Mouse (Mus musculus): Measurements from ENCODE around the gene Ppme1. TPM values are rescaled to one million over a fixed set of nuclear protein-coding genes. Genes with fewer than 3 reads are reported as not detected.
A peak's percentile ranks its signal among the peaks of the same experiment; 100 is the strongest.

The Ppme1 gene
- 10 to 100 TPM; 20.4 to 30.2 (median 24.2) TPM for total RNA-seq (2022)

DNA sequence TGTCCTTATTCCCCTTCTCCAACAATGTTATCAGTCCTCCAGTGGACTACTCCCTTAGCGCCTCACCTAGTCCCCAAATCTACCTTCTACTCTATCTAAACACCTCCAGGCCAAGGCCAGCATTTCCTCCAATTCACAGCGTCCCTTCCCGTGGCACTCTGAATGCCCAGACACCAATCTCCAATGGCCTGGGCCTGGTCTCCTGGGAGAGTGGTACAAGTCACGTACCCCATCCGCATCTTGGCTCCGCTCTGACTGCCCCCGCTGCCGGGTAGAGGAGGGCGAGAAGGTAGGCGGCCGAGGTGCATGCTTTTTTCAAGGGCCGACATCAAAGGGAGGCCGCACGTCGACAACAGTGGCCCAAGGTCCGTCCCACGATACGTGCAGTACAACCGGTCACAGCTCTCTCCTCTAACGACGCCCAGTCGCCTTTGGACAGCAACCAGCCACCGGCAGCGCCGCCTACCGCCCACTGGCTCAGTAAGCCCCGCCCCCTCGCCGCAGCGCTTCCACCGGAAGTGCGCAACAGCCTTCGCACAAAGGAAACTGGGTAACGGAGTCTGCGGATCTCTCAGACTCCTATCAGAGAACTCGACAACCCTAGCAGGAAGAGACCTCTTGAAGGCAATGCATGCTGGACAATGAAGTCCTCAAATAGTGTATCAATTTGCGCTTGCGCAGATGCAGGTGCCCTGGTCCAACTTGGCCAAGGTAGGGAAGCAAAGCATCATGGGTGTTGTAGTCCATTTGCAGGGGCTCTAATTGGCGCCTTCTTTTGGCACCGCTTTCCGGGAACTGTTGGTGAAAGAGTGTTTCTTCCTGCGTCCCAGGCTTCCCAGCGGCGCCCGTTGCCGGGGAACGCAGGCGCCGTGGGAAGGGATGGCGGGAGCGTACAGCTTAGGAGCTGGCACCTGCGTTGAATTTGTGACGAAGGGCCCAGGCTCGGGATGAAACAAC, at the start of gene Ppme1, which contains the start of gene C2cd3:
Ppme1 (minus strand) TSS at position 813 of the 957 bp plus-strand sequence.
C2cd3 (plus strand) TSS at position 739 of the 957 bp plus-strand sequence.
- DNase-seq (ENCODE audit: low spot score in 2 of 2): peak; percentile 98 to 99

DNA sequence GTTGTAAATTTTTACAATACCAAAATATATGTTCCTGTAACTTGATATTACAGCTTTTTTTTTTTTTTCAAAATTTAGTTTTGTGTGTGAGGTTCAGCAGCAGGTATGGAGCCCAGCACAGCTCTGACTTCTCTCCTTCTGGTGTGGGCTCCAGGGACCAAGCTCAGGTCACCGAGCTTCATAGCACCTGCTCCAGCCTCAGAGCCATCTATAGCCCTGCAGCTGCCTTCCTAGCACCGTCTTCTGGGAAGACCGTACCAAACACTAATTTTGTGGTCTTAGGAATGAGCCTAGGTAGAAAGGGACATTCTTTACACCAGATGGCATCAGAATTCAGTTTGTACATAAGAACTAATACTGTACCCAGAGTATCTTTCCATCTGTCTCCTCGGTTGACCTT, 36.6 kb upstream of the Ppme1 start:
- no peak for DNase-seq (ENCODE audit: low spot score in 2 of 2)

DNA sequence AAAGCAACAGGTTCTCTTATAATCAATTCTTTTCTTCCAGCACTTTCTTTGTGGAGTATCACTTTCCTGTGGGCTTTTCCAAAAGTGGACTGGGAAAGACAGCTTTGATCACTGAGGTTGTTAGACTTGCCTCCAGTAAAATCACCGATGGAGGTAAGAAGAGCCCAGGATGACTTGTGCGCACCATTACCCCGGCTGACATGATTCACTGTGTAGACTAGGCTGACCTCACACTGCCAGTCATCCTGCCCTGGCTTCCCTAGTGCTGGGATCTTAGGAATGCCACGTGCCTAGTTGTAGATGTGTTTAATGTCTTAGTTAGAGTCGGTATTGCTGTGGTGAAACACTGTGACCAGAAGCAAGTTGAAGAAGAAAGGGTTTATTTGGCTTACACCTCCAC, 35.6 kb upstream of the Ppme1 start:
- no peak for DNase-seq (ENCODE audit: low spot score in 2 of 2)

DNA sequence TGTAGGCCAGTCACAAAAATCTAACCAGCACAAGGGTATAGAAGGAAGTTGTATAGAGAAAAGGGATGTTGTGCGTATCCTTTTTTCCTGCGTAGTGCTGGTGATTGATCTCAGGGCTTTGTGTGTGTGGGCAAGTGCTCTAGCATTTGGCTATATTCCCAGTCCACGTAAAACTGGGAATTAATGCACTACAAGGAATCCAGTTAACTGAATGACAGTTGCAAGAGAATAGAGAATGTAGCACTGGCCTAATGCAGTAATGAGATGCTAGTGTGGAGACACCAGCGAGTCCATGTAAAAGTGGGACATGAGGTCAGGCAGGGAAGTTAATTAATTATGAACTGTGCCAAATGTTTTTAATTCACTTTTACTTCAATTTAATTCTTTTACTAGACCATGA, 30.6 kb upstream of the Ppme1 start:
- no peak for DNase-seq (ENCODE audit: low spot score in 2 of 2)

DNA sequence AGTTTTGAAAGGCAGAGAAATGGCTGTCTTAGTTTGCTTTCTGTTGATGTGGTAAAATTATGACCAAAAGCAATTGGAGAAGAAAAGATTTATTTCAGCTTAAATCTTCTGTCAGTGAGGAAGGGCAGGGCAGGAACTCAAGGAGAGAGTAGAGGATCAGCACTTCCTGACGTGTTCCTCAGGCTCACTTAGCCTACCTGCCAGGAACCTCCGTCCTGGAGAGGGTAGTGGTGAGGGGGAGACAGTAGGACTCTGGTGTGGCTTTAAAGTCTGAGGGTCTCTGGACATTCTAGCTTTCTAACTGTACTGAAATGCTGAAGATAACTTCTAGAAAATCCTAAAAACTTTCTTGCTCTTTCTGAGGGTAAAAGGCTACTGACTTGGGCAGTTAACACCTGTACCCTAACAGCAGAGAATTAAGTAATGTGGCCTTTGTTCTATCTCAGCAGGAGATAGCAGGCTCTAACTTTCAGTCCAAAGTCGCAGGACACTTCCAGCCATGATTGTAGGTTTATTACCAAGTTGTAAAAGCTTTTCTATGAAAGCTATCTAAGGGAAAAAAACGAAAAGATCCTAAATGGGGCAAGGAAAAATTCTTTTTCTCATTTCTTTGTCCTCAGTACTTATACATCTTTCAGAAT, 28.9 kb upstream of the Ppme1 start:
- DNase-seq (ENCODE audit: low spot score in 2 of 2): no peak

DNA sequence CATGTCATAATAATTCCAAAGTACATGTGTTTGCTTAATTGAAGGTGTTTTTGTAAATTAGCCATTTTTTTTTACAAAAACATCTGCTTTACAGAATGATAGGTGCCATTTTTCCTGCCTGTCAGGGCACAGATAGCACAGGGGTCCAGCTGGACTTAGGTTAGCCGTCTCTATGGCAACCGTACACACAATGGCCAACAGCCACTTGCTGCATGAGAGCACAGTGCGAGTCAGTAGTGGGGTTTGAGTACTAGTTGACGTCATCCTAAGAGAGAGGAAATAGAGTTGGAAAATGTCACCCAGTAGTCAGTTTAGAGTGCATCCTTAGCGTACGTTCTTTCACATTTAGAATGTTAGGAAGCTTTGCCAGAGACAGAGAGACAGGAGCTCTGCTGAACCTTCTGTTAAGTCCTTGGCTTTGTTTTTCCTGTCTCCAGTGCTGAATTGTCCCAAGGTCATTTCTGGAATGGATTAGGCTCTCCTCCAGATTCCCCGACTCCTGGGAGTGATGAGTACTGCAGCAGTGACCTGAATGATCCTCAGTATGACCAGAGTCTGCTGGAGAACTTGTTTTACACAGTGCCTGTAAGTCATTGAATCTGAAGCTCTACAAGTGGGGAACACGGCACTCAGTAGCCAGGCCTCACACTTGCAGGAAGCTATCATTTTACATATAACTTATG, 27.3 kb upstream of the Ppme1 start:
- no peak for DNase-seq (ENCODE audit: low spot score in 2 of 2)

DNA sequence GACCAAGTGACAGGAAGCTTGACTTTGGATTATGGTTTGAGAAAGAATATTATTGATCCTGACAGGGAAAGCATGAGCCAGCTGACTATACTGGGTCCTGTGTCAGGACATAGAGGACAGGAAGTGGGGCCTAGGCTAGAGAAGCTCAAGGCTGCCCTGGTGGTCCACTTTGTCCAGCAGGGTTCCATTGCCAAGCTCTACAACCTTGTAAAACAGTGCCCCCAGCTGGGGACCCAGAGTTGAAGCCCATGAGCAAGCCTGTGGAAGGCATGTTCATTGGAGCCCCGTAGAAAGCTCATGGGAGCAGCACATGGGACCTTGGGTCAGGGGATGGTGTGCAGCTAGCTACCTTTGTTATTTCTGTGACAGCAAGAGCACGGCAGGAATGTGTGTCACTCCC, 20.2 kb upstream of the Ppme1 start:
- no peak for DNase-seq (ENCODE audit: low spot score in 2 of 2)

DNA sequence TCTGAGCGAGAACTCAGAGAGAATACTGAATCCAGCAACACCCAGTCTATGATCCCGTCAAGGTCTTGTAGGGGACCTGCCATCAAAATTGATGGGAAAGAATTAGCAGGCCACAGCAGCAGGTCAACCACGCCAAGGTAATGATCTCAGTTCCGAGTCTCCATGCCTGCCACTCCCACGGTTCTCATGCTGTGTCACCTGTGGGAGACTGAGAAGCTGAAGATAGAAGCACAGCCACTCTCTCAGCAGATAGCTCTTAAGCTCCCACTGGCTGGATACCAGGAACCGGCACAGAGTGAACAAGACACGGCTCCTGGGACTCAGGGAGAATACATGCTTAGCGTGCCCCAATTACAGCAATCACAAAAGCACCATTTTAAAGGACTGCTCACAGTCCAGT, 18.1 kb upstream of the Ppme1 start:
- DNase-seq (ENCODE audit: low spot score in 2 of 2): no peak

- no peak for DNase-seq (ENCODE audit: low spot score in 2 of 2)
These were observed 16.1 kb upstream of the Ppme1 start for GRCm38 (mm10) chr7:100388174-100388573.

- no peak for DNase-seq (ENCODE audit: low spot score in 2 of 2)
These were observed 11.1 kb upstream of the Ppme1 start for GRCm38 (mm10) chr7:100383207-100383606.

- DNase-seq (ENCODE audit: low spot score in 2 of 2): no peak
These were observed 9.1 kb upstream of the Ppme1 start for GRCm38 (mm10) chr7:100381161-100381560.

DNA sequence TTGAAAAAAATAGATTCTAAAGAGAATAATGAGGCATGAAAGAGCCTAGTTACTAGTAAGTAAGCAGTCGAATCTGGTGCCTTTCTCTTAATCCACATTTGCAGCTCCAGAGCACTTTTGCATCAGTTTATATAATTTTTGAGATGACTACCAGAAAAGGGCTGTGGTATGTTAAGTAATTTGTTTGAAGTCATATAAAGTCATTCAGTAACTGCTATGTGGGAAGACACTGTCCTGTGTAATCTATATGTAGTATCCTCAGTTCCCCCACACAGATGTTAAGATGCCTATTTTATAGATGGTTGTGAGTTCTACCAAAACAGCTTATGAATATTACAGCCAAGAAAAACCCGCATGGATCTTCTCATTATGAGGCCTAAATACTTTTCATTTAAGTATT, 6.2 kb upstream of the Ppme1 start:
- no peak for DNase-seq (ENCODE audit: low spot score in 2 of 2)

GRCm38 (mm10) chr7:100372452-100372980, 409 bp upstream of the Ppme1 start:
- DNase-seq (ENCODE audit: low spot score in 2 of 2): no peak

DNA sequence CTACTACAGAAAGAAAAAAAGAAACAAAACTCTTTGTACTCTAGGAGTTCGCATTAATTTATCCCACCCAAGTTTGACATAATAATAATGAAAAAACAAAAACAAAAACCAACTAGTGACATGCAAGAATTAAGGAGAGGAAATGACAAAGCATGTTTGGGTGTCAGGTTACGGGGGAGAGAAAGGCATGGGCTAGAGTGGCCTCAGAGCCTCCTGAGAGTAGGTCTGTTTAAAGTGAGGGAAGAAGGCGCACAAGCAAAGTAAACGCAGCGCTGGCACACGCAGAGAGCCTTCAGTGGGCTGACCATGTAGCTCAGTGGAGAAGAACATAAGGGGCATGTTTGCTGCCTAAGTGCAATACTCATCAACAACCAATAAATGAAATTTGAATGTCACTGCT, 7.2 kb downstream of the Ppme1 start:
- DNase-seq (ENCODE audit: low spot score in 2 of 2): no peak

- DNase-seq (ENCODE audit: low spot score in 2 of 2): no peak
These were observed 8.9 kb downstream of the Ppme1 start for GRCm38 (mm10) chr7:100363162-100363561.

DNA sequence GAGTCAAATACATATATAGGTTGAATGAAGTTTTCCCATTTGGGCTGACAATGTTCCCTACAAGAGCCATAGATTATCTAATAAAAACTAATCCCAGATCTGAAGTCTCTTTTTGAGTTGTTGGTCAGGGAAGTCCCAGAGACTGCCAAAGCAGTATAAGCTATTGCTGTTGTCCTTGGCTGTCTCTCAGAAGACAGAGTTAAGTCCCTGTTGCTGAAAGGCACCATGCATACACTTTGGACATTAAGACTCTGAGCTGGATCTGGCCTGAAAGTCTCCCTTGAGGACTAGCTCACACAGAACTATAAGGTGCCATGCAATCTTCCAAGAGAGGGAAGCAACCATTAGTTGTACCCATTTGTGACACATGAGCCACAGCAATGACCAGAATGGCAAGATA, 14.3 kb downstream of the Ppme1 start:
- no peak for DNase-seq (ENCODE audit: low spot score in 2 of 2)

DNA sequence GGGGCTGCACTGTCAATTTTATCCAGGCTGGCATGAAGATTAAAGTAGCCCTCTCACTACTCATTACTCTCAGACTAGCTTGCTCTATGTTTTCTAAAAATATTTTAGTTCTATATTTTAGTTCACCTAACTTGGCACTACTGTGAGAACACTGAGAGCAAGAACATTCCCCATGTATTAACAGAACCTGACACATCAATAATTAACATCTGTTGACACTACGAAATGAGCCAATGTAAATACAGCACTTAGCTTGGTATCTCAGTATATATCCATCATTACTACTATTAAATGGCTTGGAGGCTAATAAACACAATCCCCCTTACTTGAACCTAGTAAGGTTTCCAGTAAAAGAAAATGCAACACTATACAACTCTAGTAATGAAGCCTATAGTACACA, 15.3 kb downstream of the Ppme1 start:
- no peak for DNase-seq (ENCODE audit: low spot score in 2 of 2)

DNA sequence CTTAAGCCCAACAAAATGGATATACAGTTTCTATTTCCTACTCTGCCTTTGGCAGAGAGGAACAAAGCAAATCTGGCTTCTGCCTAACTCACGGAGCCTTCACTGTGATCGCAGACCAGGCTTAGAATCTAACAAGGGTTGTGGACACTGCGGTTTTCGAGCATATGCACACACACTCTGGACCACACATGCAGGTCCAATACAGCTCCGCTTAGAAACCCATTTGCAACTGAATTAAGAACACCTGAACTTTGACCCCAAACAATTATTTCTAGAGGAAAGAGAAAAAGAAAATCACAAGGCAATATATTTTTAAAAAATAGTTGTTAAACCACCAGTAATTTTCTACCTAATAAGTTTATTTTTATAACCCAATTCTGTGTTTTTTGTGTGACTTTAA, 15.8 kb downstream of the Ppme1 start:
- DNase-seq (ENCODE audit: low spot score in 2 of 2): no peak

DNA sequence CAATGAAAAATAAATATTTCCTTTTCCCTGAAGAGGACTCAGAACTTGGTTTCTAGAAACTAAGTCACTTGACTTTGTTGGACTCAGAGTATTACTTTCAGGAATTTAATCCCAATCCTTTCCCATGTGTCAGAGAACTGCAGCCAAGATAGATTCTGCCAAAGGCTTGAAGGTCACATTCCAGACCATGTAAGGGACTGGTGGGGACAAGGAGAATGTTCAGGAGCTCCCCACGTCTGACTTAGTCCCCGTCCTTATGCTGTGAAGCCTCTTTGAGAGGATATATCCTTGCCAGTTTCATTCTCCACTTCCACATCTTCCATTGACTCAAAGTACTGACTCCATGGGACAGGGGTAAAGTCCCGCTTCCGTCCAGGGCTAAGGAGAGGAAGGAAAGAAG, 17.1 kb downstream of the Ppme1 start:
- no peak for DNase-seq (ENCODE audit: low spot score in 2 of 2)

DNA sequence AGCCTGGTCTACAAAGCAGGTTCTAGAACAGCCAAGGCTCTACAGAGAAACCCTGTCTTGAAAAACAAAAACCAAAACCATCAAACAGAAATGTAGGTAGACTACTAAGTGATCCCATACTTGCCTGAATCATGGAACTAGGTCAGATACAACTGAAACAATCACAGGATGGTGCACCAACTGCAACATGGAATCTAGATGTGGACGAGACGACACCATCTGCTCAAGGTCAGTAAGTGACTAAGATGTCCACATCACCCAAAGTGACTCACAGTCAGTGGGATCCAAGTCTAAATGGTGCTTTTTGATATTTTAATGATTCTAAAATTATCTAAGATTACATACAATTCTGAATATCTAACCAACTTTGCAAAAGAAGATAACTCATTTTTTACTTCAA, 36.2 kb downstream of the Ppme1 start:
- DNase-seq (ENCODE audit: low spot score in 2 of 2): no peak

GRCm38 (mm10) chr7:100331269-100331668, 40.8 kb downstream of the Ppme1 start:
- no peak for DNase-seq (ENCODE audit: low spot score in 2 of 2)

- DNase-seq (ENCODE audit: low spot score in 2 of 2): no peak
These were observed 43.5 kb downstream of the Ppme1 start for GRCm38 (mm10) chr7:100328636-100329035.
